Mouse (Mus musculus) thymus, postnatal 25 days (tissue): ENCODE measurements around the gene Cnot10.
A peak's percentile ranks its signal among the peaks of the same experiment; 100 is the strongest.

Experiments used
- DNase-seq: peaks from one replicate; pipeline ENCODE4 v3.0.0; 2022

Gene Cnot10

DNA sequence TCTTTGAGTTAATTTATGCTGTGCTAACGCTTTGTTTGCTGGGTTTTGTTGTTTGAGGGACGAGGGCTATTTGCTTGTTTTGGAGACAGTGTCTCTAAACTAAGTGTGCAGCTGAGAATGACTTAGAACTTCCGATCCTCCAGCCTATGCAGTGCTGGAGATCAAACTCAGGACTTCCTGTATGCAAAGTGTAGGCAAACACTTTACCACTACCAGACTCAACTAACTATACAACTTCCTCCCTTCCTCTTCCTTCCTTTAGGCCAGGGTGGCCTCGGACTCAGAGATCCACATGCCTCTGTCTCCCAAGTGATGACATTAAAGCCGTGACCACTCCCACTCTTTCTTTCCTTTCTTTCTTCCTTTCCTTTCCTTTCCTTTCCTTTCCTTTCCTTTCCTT lies 66.5 kb downstream of the Cnot10 start:
- no peak for DNase-seq

DNA sequence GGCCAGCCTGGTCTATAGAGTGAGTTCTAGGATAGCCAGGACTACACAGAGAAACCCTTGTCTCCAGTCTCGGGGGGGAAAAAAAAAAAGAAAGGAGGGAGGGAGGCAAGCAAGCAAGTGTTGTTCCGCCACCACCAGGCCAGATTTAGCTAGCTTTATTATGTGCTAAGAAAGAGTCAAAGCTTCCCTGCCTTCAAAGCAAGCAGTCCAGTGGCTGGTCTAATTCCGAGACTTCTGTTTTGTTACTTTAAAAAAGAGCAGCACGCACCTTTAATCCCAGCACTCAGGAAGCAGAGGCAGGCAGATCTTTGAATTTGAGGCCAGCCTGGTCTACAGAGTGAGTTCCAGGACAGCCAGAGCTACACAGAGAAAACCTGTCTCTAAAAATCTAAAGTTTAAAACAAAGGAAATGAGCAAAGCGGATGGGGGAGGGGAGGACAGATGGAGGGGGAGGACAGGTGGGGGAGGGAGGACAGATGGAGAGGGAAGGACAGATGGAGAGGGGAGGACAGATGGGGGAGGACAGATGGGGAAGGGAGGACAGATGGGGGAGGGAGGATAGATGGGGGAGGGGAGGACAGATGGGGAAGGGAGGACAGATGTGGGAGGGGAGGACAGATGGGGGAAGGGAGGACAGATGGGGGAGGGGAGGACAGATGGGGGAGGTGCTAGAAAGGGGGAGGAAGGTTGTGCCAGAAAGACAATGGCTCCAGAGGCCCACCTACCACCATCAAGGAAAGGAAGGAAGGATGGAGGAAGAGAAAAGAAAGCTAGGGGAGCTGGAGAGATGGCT lies 71.1 kb downstream of the Cnot10 start:
- no peak for DNase-seq

DNA sequence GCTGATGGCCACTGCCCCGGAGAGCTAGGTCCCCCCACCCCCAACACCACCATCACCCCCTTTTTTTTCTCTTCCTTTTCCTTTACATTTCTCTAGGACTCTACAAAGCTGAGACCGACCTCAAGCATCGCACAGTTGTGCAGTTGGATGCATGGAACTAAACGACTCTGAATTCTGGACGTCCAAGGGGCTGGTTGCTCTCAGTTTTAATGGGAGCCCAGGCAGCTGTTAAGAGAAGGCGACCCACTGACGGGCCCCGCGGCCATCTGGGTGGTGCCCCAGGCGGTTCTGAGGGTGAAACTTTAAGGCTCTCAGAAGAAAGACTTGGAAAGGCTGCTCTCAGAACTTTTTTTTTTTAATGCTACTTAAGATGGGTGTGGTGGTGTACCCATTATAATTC lies 75.3 kb downstream of the Cnot10 start:
- no peak for DNase-seq

DNA sequence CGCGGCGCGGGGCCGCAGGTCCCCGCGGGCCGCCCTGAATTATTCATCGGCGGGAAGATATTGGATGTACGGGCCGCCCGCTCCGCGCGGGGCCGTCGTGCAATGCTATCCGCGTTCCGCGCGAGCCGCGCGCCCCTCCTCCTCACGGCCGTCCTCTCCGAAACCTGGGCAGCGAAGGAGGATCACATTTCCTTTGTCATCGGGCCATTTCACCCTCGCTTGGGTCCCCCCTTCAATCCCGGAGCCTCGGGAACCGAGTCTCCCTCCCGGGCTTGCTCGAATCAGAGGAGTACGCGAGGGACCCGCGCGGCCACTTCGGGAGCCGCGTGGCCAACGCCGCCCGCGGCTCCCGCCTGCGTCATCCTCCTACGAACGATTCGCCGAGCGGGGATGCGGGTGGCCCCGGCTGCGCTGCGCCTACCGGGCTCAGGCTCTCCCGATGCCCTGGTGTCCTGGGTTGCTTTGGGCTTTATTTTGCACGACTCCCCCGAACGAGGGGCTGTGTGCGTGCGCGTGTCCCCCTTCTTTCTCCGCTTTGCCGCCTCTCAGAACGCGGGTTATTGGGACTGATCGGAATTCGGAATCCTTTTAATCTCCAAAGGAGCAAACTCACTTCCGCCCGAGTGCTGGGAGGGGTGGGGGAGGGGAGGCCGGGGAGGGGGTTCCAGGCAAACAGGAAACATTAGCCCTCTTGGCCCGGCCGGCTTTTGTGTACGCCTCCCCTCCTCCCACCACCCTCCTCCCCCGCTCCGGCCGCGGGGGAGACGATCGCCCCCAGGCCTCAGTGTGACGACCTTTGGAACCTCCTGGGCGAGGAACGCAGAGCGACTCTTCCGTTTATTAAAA lies 76.0 kb downstream of the Cnot10 start, which contains the start of gene Trim71:
Trim71 (minus strand) TSS at position 609 of the 846 bp plus-strand sequence.
- DNase-seq, result peak; percentile 14

DNA sequence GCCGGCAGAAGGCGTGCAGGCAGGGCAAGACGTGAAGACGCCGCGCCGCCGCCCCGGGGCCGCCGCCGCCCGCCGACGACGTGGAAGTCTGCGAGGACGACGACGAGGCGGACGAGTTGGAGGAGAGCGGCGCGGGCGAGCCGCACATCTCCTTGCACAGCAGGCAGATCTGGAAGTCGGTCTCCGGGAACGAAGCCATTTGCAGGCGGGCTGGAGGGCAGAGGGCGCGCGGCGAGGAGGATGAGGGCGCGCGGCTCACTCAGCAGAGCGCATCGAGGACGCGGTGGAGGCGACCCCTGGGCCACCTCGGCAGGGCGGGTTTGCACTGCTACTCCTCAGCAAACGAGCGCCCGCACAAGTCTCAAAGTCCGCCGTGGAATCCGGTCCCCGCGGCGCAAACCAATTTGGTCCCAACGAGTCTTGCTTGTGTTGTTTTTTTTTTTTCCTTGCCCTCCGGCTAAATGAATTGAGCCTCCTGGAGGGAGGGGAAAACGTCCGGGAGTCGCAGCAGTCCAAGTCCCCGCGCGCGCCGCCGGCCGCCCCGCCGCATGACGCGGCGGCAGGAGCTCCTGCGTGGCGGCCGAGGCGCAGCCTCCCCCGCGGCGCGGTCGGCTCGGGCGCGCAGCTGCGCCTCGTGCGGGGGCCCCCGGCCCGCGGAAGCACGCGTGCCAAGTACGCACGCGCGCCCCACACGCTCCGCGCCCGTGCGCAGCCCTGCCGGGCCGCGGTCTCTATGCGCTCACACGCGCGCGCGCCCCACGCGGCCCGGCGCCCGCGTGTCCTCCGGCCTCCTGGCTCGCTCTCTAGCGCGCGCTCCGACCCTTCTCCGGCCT lies 76.8 kb downstream of the Cnot10 start:
- DNase-seq, result peak; percentile 18

DNA sequence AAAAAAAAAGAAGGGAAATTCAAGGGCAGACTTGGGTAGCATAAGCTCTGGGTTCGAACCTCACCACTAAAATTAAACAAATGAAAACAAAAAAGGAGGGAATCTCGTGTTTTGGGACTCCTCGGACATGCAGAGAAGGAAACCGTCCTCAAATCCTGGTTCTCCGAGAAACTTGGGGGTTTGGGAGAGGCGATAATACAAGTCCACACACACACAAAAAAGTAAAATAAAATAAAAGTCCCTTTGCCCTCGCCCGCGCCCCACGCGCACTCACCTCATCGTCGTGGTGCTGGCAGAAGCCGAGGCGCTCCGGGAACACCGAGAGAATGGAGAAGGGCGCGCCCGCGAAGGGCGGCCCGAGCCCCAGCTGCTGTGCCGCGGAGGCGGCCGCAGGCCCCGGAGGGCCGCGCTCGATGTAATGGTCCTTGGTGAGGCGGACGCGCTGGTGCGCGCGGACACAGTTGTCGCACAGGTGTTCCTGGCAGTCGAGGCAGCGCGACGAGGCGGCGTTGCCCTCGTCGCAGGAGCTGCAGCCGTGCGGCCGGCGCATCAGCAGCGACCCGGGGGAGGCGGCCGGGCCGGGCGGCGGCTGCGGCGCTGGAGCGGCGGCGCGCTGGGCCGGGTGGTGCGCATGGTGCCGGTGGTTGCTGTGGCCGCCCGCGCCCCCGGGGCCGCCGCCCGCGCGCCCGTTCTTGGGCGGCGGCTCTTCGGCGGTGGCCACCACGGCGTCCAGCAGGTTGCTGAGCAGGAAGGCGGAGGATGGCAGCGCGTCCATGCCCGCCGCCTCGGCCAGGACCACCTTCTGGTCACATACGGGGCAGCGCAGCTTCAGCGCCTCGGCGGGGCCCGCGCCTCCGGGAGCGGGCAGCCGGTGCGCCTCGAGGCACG lies 77.7 kb downstream of the Cnot10 start:
- DNase-seq, result no peak

DNA sequence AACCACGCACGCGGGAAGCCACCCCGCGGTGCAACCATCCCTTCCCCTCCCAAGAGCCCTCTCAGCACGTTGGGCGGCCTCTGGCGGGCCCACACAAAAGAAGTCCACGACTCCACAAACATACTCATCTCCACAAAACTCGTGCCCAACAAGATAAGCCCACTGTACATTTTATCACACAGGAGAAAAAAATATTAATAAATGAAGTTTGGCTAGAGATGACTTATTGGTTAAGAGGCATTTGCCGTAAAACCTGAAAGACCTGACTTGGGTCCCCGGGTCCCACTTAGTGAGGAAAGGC lies 78.4 kb downstream of the Cnot10 start:
- no peak for DNase-seq

DNA sequence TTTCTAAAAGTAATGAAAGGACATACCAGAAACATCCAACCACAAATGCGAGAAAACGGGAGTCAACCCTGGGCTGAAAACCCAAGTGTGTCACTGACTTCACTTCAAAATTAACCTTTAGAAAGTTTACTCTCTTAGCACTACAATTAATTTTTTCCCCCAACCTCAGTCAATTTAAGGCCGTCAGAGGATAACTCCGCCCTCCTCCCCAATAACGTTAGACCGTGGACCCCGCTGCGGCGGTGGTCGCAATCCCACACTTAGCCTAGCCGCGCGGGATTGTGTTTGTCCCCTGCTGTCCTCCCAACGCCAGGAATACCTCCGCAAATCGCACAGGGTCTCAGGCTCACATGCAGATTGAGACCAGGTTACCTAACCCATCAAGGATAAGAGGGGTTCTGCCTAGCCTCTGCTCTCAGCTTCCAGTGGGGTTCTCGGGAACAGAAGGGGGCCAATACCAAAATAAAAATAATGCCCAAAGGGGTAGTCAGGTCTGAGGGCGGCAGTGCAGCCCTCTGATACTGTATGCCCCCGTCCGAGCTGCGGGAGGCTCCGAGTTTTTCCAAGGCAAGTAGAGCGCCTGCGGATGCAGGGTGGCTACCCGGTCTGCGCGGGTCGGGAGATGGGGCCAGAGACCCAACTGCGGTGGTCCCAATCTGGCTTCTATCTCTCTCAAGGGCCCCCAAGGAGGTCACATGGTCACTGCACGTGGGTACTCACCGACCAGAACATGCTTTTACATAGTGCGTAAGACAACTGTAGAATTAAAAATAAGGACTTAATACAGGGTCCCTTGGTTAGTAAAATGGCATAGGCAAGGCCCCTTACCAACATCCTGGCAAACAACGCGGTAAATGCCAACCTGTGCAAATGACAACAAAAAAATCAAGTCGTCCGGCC lies 79.0 kb downstream of the Cnot10 start:
- no peak for DNase-seq

DNA sequence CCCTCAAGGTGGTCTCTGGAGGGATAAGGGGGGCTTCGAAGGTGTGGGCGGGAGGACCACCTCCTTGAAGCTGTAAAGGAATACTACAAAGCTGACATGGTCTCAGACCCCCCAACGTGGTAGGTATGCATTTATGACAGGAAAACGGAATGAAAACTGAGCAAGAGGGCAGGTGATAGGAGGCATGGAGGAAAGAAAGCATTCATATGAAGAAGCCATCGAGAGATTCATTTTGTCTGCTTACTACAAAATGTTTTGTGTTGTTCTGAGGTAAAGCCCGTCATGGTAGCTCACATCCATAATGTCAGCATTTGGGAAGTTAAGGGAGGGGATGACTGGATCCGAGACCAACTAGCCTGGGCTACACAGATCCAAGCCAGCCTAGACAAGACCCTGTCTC lies 79.8 kb downstream of the Cnot10 start:
- DNase-seq, result no peak

DNA sequence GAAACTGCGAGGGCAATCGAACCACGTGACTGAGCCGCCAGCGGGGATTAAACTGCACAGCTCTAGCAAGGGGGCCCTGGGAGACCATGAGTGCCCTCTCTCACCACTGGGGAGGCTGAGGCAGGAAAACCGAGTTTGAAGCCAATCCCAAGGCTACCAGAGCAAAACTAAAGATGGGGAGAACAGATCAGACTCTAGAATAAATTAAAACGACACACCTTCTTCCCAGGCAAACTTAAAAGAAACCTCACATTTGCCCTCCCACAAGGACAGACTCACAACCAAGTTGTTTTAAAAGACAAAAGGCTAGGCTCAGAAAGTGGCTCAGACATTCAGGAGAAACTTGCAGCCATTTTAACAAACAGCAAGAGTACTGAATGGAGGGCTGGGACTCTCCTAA lies 82.9 kb downstream of the Cnot10 start:
- no peak for DNase-seq

DNA sequence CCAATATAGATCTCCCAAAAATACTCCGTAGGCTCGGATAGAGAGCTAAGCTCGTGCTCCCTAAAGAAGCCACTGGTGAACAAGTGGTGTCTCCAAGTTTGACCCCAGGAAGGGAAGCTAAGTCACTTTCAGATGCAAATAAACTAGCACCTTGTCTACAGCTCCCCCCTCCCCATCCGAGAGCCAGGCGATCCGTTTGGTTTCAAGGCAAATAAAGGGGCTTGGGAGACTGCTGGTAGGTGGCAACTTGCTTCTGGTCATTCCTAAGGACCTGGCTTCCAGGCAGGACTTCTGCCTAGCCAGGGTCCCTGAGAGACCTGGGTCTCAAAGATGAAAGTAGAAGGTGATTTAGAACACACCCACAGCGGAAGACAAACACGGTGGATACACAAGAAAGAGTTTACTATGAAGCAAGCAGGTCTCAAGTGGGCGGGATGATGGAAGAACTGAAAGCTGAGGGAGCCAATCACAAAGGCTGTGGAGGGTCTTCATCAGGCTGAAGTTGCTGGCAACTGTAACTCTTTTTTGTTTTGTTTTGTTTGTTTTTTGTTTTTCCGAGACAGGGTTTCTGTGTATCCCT lies 83.6 kb downstream of the Cnot10 start:
- no peak for DNase-seq

DNA sequence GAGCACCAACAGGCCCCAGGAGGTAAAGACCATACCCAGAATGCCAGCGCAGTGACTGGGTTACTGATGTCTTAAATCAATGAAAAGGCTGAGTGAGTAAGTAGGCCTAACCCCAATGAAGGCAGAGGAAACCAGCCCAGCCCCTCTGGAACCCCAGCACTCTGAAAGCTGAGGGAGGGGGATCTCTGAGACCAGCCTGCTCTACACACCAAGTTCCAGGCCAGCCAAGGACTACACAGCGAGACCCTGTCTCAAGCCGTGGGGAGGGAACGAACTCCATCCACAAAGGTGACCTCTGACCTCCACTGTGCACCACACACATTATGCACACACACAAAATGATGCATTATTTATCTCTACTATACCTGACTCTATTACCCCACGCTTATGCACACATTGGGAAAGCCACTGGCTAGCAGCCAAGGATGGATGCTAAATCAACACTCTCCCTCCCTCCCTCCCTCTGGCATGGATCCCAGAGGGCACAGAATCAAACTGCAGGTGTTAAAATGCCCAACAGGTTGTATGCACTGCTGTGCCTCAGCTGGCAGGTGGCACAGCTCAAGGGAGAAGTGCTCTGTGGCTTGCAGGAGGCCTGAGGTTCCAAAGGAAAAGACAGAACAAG lies 85.5 kb downstream of the Cnot10 start:
- DNase-seq, result no peak

DNA sequence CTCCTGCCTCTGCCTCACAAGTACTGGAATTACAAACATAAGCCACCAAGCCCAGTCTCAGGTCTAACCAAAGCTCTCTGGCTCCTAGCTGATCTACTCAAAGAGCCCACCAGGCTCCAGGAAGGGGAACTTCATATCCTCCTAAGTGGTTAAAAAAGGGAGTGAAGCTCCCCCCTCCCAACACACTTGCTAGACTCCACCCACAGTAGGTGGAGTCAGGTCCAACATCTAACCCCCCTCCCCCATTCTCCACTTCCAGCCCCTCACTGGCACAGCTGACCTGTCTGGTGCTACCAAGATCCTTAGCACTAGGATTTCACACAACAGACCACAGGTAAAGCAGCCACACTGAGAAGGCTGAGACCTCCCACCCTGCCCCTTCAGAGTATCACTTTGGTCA lies 86.2 kb downstream of the Cnot10 start:
- no peak for DNase-seq

DNA sequence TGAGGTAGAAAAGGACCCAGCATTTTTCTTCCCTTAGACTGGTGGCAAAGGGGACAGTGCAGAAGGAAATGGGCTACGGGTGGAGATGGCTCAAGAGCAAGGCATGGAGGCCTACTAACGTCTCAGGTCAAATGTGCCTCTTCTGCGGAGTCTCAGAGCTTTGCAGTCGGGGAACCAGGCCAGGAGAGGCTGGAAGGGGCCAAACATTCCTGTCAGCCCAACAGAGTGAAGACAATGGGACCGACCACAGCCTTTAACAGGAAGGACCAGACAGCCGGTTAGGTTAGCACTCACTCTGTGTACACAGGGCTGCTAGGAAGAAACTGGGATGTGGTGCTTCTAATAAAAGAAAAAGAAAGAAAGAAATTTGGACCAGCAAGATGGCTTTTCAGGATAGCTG lies 90.0 kb downstream of the Cnot10 start:
- DNase-seq, result no peak

DNA sequence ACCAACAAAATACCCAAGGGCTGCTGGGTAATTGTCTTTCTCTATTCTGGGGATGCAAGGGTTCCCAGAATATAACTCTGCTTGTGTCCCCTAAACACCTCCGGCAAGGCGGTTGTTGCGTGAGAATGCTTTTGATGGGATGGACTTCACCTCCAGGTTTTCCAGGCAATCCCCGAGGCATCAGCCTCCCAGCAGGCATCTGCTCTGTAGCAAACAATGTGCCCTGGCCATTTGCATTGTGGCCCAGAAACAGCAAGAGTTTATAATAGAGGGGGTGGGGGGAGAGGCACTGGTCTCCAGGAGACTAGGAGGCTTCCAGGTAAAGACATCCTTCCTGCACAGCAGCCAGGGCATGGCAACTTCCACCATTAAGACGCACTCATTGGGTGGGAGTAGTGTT lies 90.9 kb downstream of the Cnot10 start:
- no peak for DNase-seq

DNA sequence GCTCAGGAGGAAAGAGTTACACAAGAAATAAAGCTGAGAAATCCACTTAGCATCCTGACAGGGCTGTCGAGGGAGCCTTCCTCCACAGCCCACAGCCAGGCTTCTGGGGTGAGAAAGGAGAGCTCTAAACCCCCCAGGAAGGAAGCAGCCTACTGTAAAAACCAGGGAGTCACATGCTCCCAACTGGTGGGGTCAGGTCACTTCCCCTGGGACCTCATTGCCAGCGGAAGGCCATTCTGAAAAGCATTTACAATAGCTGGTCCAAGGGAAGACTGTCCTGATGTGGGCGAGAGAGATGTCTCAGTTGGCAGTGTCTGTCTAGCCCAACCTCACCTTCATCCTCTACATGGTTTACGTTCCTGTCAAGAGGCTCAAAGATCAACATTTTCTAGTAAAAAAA lies 91.5 kb downstream of the Cnot10 start:
- no peak for DNase-seq

DNA sequence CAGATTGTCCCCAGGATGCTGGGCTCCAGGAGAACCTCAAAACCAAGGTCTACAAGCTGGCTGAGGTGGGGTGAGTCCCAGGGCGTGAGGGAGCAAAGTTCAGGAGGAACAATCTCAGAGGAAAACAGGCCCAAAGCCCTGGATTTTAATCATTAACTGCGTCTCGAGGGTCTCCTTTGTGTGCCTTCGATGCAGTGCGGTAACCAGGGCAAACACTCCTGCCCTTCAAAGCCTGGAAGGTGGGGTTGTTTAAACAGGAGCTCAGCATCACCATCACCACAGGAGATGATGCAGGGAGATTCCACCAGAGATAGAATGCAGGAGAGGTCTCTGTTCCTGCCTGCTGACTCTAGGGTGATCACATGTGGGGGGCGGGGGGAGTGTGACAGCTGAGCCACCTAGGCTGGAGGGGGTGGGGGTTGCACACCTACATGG lies 92.3 kb downstream of the Cnot10 start:
- DNase-seq, result no peak

DNA sequence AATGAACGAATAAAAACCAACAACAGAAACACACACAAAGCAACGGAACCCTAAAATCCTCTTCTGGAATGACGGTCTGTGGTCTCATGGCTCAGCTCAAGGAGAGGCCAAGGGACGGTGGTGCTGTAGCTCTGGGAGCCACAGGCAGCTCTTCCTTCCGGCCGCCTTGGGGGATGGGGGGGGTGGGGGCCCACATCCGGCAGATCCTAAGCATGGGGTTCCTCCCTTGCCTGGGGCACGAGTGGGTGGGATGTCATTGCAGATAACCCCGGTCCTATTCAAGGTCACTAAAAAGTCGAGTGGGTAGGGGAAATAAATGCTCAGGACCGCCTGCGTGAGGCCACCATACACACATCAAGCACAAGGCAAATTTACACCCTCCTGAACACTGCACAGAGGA lies 93.2 kb downstream of the Cnot10 start:
- DNase-seq, result peak; percentile 47

DNA sequence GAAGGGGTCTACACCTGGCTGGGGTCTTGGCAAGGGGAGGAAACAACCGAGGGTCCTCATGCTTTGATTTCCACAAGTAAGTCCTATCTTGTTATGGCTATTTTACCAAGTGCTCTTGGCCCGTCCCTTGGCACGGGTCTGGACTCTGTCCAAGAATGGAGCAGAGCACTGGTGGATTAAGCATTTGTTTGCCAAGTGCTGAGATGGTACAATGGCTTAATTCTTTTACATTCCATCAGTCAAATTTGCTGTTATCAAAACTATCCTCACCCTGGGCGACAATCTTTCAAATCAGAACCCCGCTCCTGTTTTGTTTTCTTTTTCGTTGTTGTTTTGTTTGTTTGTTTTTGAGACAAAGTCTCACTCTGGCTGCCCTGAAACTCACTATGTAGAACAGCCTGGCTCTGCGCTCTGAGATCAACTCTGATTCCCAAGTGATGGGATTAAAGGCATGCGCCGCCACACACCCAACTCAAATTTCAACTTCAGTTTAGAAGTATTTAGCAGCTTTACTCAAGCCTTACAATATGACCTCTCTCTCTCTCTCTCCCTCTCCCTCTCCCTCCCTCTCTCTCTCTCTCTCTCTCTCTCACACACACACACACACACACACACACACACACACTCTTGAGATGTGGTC lies 95.1 kb downstream of the Cnot10 start:
- no peak for DNase-seq
